Mouse (Mus musculus): ENCODE measurements at regions not wholly inside any gene's neighbourhood (a gene's known extent, or its start where the extent isn't known, plus 50 kb on each side); places are given as distances from the start of the nearest gene placed in this dataset.
"Not testable (repeated sequence)": the region's sequence is repeated elsewhere in the genome, so short reads cannot be mapped to it uniquely, and the experiment has no call there.

- Histone ChIP-seq H3K36me3 (ENCODE audit: control insufficient read depth, insufficient read depth) (no peaks in the 10 kb centered on the region), H3K4me3 (replicated peaks; ENCODE audit: low read length) (no peak overlapping the region), H3K27ac (ENCODE audit: low read length) (no peak overlapping the region), H3K4me1 (replicated peaks; ENCODE audit: control insufficient read depth, insufficient read depth, low read length) (no peaks in the 10 kb centered on the region), H3K27me3 (replicated peaks; ENCODE audit: control insufficient read depth, insufficient read depth, low read length) (no peaks in the 10 kb centered on the region), H3K9me3 (ENCODE audit: control insufficient read depth, low read length) (no peaks in the 10 kb centered on the region), H3K4me2 (ENCODE audit: low read length) (no peak overlapping the region), H3K9ac (replicated peaks; ENCODE audit: low read depth, low read length) (no peak overlapping the region)
- 67% methylated on average over 2 of the region's 2 CpGs for WGBS
- no peak for ATAC-seq
Observed at GRCm38 (mm10) chr10:91443321-91443720, 262.2 kb upstream of the Tmpo start.

DNA sequence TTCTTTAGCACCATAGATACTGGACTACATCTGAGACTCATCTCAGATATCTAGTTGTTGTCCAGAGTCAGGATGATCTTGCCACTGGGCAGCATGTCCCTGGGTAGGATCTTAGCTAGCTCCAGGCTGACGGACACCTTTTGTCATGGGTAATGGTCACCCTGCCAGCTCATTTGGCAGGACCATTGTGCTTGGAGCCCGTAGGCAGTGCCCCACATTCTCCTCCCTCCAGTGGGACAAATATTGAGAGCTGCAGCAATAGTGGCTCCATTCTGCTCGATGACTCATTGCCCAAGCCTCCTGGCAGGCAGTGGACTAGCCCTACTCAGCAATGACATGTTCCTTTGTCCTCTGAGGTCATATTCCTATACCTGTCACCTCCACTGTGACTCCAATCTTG is 258.9 kb upstream of the Tmpo start:
- no peak overlapping the region for H3K4me3 ChIP-seq (replicated peaks; ENCODE audit: low read length)
- H3K4me2 ChIP-seq (ENCODE audit: low read length), result no peak overlapping the region
- no peaks in the 10 kb centered on the region for H3K4me1 ChIP-seq (replicated peaks; ENCODE audit: control insufficient read depth, insufficient read depth, low read length)
- no peaks in the 10 kb centered on the region for H3K36me3 ChIP-seq (ENCODE audit: control insufficient read depth, insufficient read depth)
- no peak overlapping the region for H3K9ac ChIP-seq (replicated peaks; ENCODE audit: low read depth, low read length)
- H3K27me3 ChIP-seq (replicated peaks; ENCODE audit: control insufficient read depth, insufficient read depth, low read length), result no peaks in the 10 kb centered on the region
- H3K9me3 ChIP-seq (ENCODE audit: control insufficient read depth, low read length), result no peaks in the 10 kb centered on the region
- no peak for ATAC-seq
- WGBS, result 60% methylated on average over 3 of the region's 3 CpGs
- H3K27ac ChIP-seq (ENCODE audit: low read length), result no peak overlapping the region

- no peak overlapping the region for H3K27ac ChIP-seq (ENCODE audit: low read length)
- WGBS, result 77% methylated on average over 5 of the region's 5 CpGs
- ATAC-seq, result no peak
- H3K4me1 ChIP-seq (replicated peaks; ENCODE audit: control insufficient read depth, insufficient read depth, low read length), result peaks cover 4% of the 10 kb centered on the region; the same call in 1 of the 2 replicates
- H3K36me3 ChIP-seq (ENCODE audit: control insufficient read depth, insufficient read depth), result no peaks in the 10 kb centered on the region
- H3K27me3 ChIP-seq (replicated peaks; ENCODE audit: control insufficient read depth, insufficient read depth, low read length), result no peaks in the 10 kb centered on the region
- no peaks in the 10 kb centered on the region for H3K9me3 ChIP-seq (ENCODE audit: control insufficient read depth, low read length)
- no peak overlapping the region for H3K4me2 ChIP-seq (ENCODE audit: low read length)
- no peak overlapping the region for H3K4me3 ChIP-seq (replicated peaks; ENCODE audit: low read length)
- no peak overlapping the region for H3K9ac ChIP-seq (replicated peaks; ENCODE audit: low read depth, low read length)
Observed at GRCm38 (mm10) chr10:91437917-91438316, 256.8 kb upstream of the Tmpo start.

GRCm38 (mm10) chr10:91436091-91436569 is 255.0 kb upstream of the Tmpo start:
- WGBS, result 58% methylated on average over 9 of the region's 9 CpGs
- Histone ChIP-seq H3K4me3 (replicated peaks; ENCODE audit: low read length) (no peak overlapping the region), H3K4me1 (replicated peaks; ENCODE audit: control insufficient read depth, insufficient read depth, low read length) (peaks cover 4% of the 10 kb centered on the region; the same call in 1 of the 2 replicates), H3K36me3 (ENCODE audit: control insufficient read depth, insufficient read depth) (no peaks in the 10 kb centered on the region), H3K9me3 (ENCODE audit: control insufficient read depth, low read length) (no peaks in the 10 kb centered on the region), H3K27ac (ENCODE audit: low read length) (no peak overlapping the region), H3K27me3 (replicated peaks; ENCODE audit: control insufficient read depth, insufficient read depth, low read length) (no peaks in the 10 kb centered on the region), H3K9ac (replicated peaks; ENCODE audit: low read depth, low read length) (no peak overlapping the region), H3K4me2 (ENCODE audit: low read length) (no peak overlapping the region)
- no peak for ATAC-seq

DNA sequence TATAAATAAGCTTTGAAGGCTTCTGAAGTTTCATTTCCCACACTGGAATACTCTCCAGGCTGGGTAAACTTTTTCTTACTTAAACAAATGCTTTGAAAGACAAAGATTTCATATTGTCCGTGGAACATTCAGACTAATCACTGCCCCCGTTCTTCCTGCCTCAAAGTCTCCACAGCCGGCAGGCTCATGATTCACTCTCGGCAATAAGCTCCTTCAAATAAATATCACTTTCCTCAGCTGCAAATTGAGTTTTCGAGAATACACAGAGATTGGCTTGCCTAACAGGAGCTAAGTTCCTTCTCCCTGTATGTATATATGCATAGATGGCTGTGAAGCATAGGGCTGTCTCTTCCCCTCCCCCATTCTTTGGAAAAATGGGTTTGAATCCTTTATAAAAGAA is 249.2 kb upstream of the Tmpo start:
- no peaks in the 10 kb centered on the region for H3K36me3 ChIP-seq (ENCODE audit: control insufficient read depth, insufficient read depth)
- no peak overlapping the region for H3K4me2 ChIP-seq (ENCODE audit: low read length)
- H3K9me3 ChIP-seq (ENCODE audit: control insufficient read depth, low read length), result no peaks in the 10 kb centered on the region
- H3K4me1 ChIP-seq (replicated peaks; ENCODE audit: control insufficient read depth, insufficient read depth, low read length), result peaks cover 4% of the 10 kb centered on the region; the same call in 1 of the 2 replicates
- H3K27me3 ChIP-seq (replicated peaks; ENCODE audit: control insufficient read depth, insufficient read depth, low read length), result no peaks in the 10 kb centered on the region
- WGBS, result 45% methylated on average over 5 of the region's 5 CpGs
- no peak overlapping the region for H3K27ac ChIP-seq (ENCODE audit: low read length)
- H3K9ac ChIP-seq (replicated peaks; ENCODE audit: low read depth, low read length), result no peak overlapping the region
- ATAC-seq, result no peak
- H3K4me3 ChIP-seq (replicated peaks; ENCODE audit: low read length), result no peak overlapping the region

- no peaks in the 10 kb centered on the region for H3K4me1 ChIP-seq (replicated peaks; ENCODE audit: control insufficient read depth, insufficient read depth, low read length)
- H3K4me3 ChIP-seq (replicated peaks; ENCODE audit: low read length), result no peak overlapping the region
- no peak for ATAC-seq
- H3K27me3 ChIP-seq (replicated peaks; ENCODE audit: control insufficient read depth, insufficient read depth, low read length), result no peaks in the 10 kb centered on the region
- H3K36me3 ChIP-seq (ENCODE audit: control insufficient read depth, insufficient read depth), result no peaks in the 10 kb centered on the region
- no peak overlapping the region for H3K4me2 ChIP-seq (ENCODE audit: low read length)
- no peak overlapping the region for H3K9ac ChIP-seq (replicated peaks; ENCODE audit: low read depth, low read length)
- 97% methylated on average over 3 of the region's 3 CpGs for WGBS
- H3K27ac ChIP-seq (ENCODE audit: low read length), result no peak overlapping the region
- no peaks in the 10 kb centered on the region for H3K9me3 ChIP-seq (ENCODE audit: control insufficient read depth, low read length)
Observed at GRCm38 (mm10) chr10:91426584-91426983, 245.5 kb upstream of the Tmpo start.

DNA sequence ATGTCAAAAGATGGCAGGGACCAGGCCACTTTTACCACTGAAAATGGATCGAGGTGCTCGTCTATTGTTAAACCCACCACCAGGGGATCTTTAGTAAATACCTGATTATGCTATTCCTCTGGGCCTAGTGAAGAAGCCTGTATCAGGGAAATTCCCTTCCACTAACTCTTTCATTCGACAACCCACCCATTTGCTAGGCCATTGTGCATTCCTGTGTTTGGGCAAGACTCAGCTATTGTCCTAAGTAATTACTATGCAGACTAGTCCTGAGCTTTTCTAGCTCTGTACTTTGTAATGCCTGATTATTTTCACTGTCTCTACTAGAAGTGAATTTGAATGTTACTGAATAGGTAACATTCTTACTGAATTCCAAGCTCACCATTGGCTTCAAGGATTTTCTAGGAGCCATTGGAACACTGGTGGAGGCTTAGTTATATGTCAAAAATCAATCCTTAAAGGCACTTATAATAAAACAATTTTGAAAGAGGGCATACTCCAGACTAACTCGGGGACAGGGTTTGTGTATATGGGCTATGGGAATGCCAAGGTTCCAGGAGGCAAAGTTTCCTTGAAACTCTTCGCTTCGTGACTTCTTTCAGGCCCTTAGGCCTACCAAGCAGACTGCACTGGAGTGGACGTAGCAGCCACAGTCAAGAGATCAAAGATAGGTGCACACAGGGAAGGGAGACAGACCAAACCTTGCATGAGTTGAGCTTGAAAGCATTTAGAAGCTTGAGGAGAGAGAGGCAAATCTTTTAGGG is 244.7 kb upstream of the Tmpo start:
- not testable (repeated sequence) for H3K4me1 ChIP-seq (replicated peaks; ENCODE audit: control insufficient read depth, insufficient read depth, low read length); H3K9ac ChIP-seq (replicated peaks; ENCODE audit: low read depth, low read length); H3K4me3 ChIP-seq (replicated peaks; ENCODE audit: low read length); ATAC-seq; H3K9me3 ChIP-seq (ENCODE audit: control insufficient read depth, low read length); H3K27me3 ChIP-seq (replicated peaks; ENCODE audit: control insufficient read depth, insufficient read depth, low read length); H3K36me3 ChIP-seq (ENCODE audit: control insufficient read depth, insufficient read depth); H3K4me2 ChIP-seq (ENCODE audit: low read length); H3K27ac ChIP-seq (ENCODE audit: low read length)
- 48% methylated on average over 7 of the region's 7 CpGs for WGBS

GRCm38 (mm10) chr10:91424786-91425185 is 243.7 kb upstream of the Tmpo start:
- no peak for ATAC-seq
- WGBS, result 72% methylated on average over 5 of the region's 5 CpGs

DNA sequence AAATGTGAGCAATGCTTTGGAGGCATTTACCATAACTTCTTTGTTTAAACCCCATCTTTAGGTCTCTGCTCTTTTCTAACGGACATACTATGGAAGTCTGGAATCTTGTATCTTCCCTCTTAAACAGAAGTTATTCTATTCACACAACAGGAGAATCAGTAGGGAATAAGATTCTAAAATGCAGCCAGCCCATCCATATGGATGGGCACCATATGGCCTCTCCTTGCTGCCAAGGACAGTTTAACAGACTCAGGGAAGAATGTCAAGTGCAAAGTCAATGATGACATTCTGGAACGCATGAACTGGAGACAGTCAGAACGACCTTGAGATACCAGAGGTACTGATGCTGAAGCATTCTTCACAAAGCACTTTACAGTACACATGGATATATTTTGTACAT is 206.1 kb upstream of the Tmpo start:
- H3K9me3 ChIP-seq (ENCODE audit: control insufficient read depth, low read length), result no peaks in the 10 kb centered on the region
- H3K27ac ChIP-seq (ENCODE audit: low read length), result no peak overlapping the region
- H3K36me3 ChIP-seq (ENCODE audit: control insufficient read depth, insufficient read depth), result no peaks in the 10 kb centered on the region
- H3K9ac ChIP-seq (replicated peaks; ENCODE audit: low read depth, low read length), result no peak overlapping the region
- peaks cover 7% of the 10 kb centered on the region; the same call in 1 of the 2 replicates for H3K4me1 ChIP-seq (replicated peaks; ENCODE audit: control insufficient read depth, insufficient read depth, low read length)
- no peak overlapping the region for H3K4me3 ChIP-seq (replicated peaks; ENCODE audit: low read length)
- no peak overlapping the region for H3K4me2 ChIP-seq (ENCODE audit: low read length)
- ATAC-seq, result peak; percentile 65
- WGBS, result 42% methylated on average over 3 of the region's 3 CpGs
- H3K27me3 ChIP-seq (replicated peaks; ENCODE audit: control insufficient read depth, insufficient read depth, low read length), result no peaks in the 10 kb centered on the region

More at GRCm38 (mm10) chr10:91424786-91425185, 243.7 kb upstream of the Tmpo start:
- Histone ChIP-seq H3K4me1 (replicated peaks; ENCODE audit: control insufficient read depth, insufficient read depth, low read length) (no peaks in the 10 kb centered on the region), H3K9ac (replicated peaks; ENCODE audit: low read depth, low read length) (no peak overlapping the region), H3K4me2 (ENCODE audit: low read length) (no peak overlapping the region), H3K9me3 (ENCODE audit: control insufficient read depth, low read length) (no peaks in the 10 kb centered on the region), H3K4me3 (replicated peaks; ENCODE audit: low read length) (no peak overlapping the region), H3K36me3 (ENCODE audit: control insufficient read depth, insufficient read depth) (no peaks in the 10 kb centered on the region), H3K27ac (ENCODE audit: low read length) (no peak overlapping the region), H3K27me3 (replicated peaks; ENCODE audit: control insufficient read depth, insufficient read depth, low read length) (no peaks in the 10 kb centered on the region)

All from forebrain, embryonic 16.5 days (tissue).